Mouse (Mus musculus) embryonic facial prominence, embryonic 15.5 days (tissue): ENCODE data around the gene Slc10a3. TPM values are rescaled to one million over a fixed set of nuclear protein-coding genes. Genes with fewer than 3 reads are reported as not detected.
A peak's percentile ranks its signal among the peaks of the same experiment; 100 is the strongest.

Experiments
- ATAC-seq: fragments of 200-750 bp; cut with Nextera tagmentation; 2 replicates; pipeline ENCODE4 v1.8.0; 2017; ENCODE audit warnings: low read depth, moderate TSS enrichment; ENCODE audit not compliant: insufficient number of reproducible peaks, low FRiP score, low TSS enrichment
- H3K27ac ChIP-seq: fragments of 300-500 bp; sonication (generic); replicated peaks from 2 replicates; pipeline ENCODE4 v1.5.1; 2015; ENCODE audit warnings: mild to moderate bottlenecking, inconsistent platforms
- H3K27me3 ChIP-seq: fragments of 300-500 bp; sonication (generic); 2 replicates; pipeline ENCODE4 v1.6.1; 2015; ENCODE audit warnings: inconsistent platforms
- H3K36me3 ChIP-seq: fragments of 300-500 bp; sonication (generic); 2 replicates; pipeline ENCODE4 v1.6.1; 2015; ENCODE audit warnings: mild to moderate bottlenecking, inconsistent platforms
- H3K4me1 ChIP-seq: fragments of 300-500 bp; sonication (generic); 2 replicates; pipeline ENCODE4 v1.6.1; 2015; ENCODE audit warnings: inconsistent platforms
- H3K4me2 ChIP-seq: fragments of 300-500 bp; sonication (generic); replicated peaks from 2 replicates; pipeline ENCODE4 v1.6.1; 2015; ENCODE audit warnings: mild to moderate bottlenecking, inconsistent platforms
- H3K4me3 ChIP-seq: fragments of 300-500 bp; sonication (generic); replicated peaks from 2 replicates; pipeline ENCODE4 v1.5.1; 2015; ENCODE audit warnings: mild to moderate bottlenecking, inconsistent platforms
- H3K9ac ChIP-seq: fragments of 300-500 bp; sonication (generic); 2 replicates; pipeline ENCODE4 v1.6.1; 2015; ENCODE audit warnings: inconsistent platforms
- H3K9me3 ChIP-seq: fragments of 300-500 bp; sonication (generic); replicated peaks from 2 replicates; pipeline ENCODE4 v1.6.1; 2016; ENCODE audit warnings: inconsistent platforms
- WGBS: fragments of 180-500 bp; shearing (Covaris S2); methylation state at CpG from one replicate; pipeline ENCODE4 v1.1.7; 2015; 5-methylcytosine and 5-hydroxymethylcytosine counted together
- polyA plus RNA-seq: library from polyadenylated mRNA; unstranded; fragments of >200 nt; fragmentation: Nextera tagmentation; extraction: Ambion mirVana; gene quantifications from 2 replicates; pipeline ENCODE4 v1.2.1, GENCODE M21; 2015

Gene Slc10a3
- polyA plus RNA-seq, 1 experiment from 2014 or later, result 20.9 TPM

GRCm38 (mm10) chrX:74353467-74353770 lies 19.7 kb downstream of the Slc10a3 start, which contains the start of gene Lage3:
Gene Lage3 (minus strand): TSS chrX:74353618.
- H3K9ac ChIP-seq, result peak within 1 kb of the TSS; percentile 35
- H3K27me3 ChIP-seq, result no peaks in the 10 kb centered on the region
- peak within 1 kb of the TSS; percentile 22; the same call in 1 of the 2 replicates for H3K27ac ChIP-seq
- H3K4me1 ChIP-seq, result no peaks in the 10 kb centered on the region
- WGBS, result 30% methylated on average over 16 of the region's 22 CpGs
- peak within 1 kb of the TSS; percentile 53 for H3K4me2 ChIP-seq
- no peaks in the 10 kb centered on the region for H3K36me3 ChIP-seq
- ATAC-seq, result peak; percentile 67; the same call in 1 of the 2 replicates
- peak within 1 kb of the TSS; percentile 48 for H3K4me3 ChIP-seq
- no peaks in the 10 kb centered on the region for H3K9me3 ChIP-seq

- H3K27me3 ChIP-seq, result no peaks in the 10 kb centered on the region
- WGBS, result 24% methylated on average over 13 of the region's 13 CpGs
- peak overlapping the region; percentile 35 for H3K9ac ChIP-seq
- no peaks in the 10 kb centered on the region for H3K9me3 ChIP-seq
- H3K27ac ChIP-seq, result peak overlapping the region; percentile 22; the same call in 1 of the 2 replicates
- ATAC-seq, result no peak
- H3K4me2 ChIP-seq, result peak overlapping the region; percentile 53
- no peaks in the 10 kb centered on the region for H3K36me3 ChIP-seq
- peak overlapping the region; percentile 48 for H3K4me3 ChIP-seq
- no peaks in the 10 kb centered on the region for H3K4me1 ChIP-seq
Measured at GRCm38 (mm10) chrX:74352645-74353466, 20.3 kb downstream of the Slc10a3 start.

GRCm38 (mm10) chrX:74330166-74330930 lies 42.8 kb downstream of the Slc10a3 start:
- 27% methylated on average over 2 of the region's 2 CpGs for WGBS
- Histone ChIP-seq H3K9ac (no peak overlapping the region), H3K27ac (peak overlapping the region; percentile 48; the same call in 1 of the 2 replicates), H3K27me3 (no peaks in the 10 kb centered on the region), H3K36me3 (no peaks in the 10 kb centered on the region), H3K4me1 (peaks cover 14% of the 10 kb centered on the region; the same call in 1 of the 2 replicates), H3K9me3 (no peaks in the 10 kb centered on the region), H3K4me3 (peak overlapping the region; percentile 50), H3K4me2 (peak overlapping the region; percentile 56)
- no peak for ATAC-seq

- H3K4me1 ChIP-seq, result peaks cover 14% of the 10 kb centered on the region; the same call in 1 of the 2 replicates
- H3K9me3 ChIP-seq, result no peaks in the 10 kb centered on the region
- no peaks in the 10 kb centered on the region for H3K27me3 ChIP-seq
- H3K4me3 ChIP-seq, result peak overlapping the region; percentile 50
- WGBS, result 24% methylated on average over 10 of the region's 10 CpGs
- H3K36me3 ChIP-seq, result no peaks in the 10 kb centered on the region
- peak overlapping the region; percentile 56 for H3K4me2 ChIP-seq
- peak overlapping the region; percentile 39 for H3K27ac ChIP-seq
- no peak for ATAC-seq
- peak overlapping the region; percentile 23; the same call in 1 of the 2 replicates for H3K9ac ChIP-seq
Measured at GRCm38 (mm10) chrX:74329215-74329671, 43.9 kb downstream of the Slc10a3 start.

- H3K27ac ChIP-seq, result peak within 1 kb of the TSS; percentile 82
- peak within 1 kb of the TSS; percentile 50 for H3K4me3 ChIP-seq
- H3K9ac ChIP-seq, result peak within 1 kb of the TSS; percentile 23; the same call in 1 of the 2 replicates
- ATAC-seq, result peak; percentile 93
- no peaks in the 10 kb centered on the region for H3K27me3 ChIP-seq
- 13% methylated on average over 20 of the region's 30 CpGs for WGBS
- H3K4me1 ChIP-seq, result peaks cover 14% of the 10 kb centered on the region; the same call in 1 of the 2 replicates
- no peaks in the 10 kb centered on the region for H3K36me3 ChIP-seq
- H3K9me3 ChIP-seq, result no peaks in the 10 kb centered on the region
- peak within 1 kb of the TSS; percentile 56 for H3K4me2 ChIP-seq
Measured at GRCm38 (mm10) chrX:74328725-74329161, 44.4 kb downstream of the Slc10a3 start, which contains the start of gene Plxna3. Gene Plxna3 (plus strand): TSS chrX:74329066.

Other genes with a start within 250 kb of the Slc10a3 start
- not detected in 2 replicates for gene Opn1mw, start 245.9 kb downstream of the Slc10a3 start, polyA plus RNA-seq
- gene Mecp2, start 238.0 kb downstream of the Slc10a3 start, polyA plus RNA-seq, result 11.9 and 12.1 TPM in 2 replicates
- gene Tex28, start 205.5 kb downstream of the Slc10a3 start, polyA plus RNA-seq, result not detected in 2 replicates
- not detected in 2 replicates for gene Tktl1, start 196.1 kb downstream of the Slc10a3 start, polyA plus RNA-seq
- 226 and 234 TPM in 2 replicates for gene Flna, start 123.5 kb downstream of the Slc10a3 start, polyA plus RNA-seq
- 26.5 and 28.8 TPM in 2 replicates for gene Emd, start 118.7 kb downstream of the Slc10a3 start, polyA plus RNA-seq
- 678 and 798 TPM in 2 replicates for gene Rpl10, start 102.5 kb downstream of the Slc10a3 start, polyA plus RNA-seq
- gene Taz, start 91.4 kb downstream of the Slc10a3 start, polyA plus RNA-seq, result 98.0 and 103 TPM in 2 replicates
- gene Dnase1l1, start 91.0 kb downstream of the Slc10a3 start, polyA plus RNA-seq, result 16.8 and 20.1 TPM in 2 replicates
- 158 and 160 TPM in 2 replicates for gene Atp6ap1, start 76.3 kb downstream of the Slc10a3 start, polyA plus RNA-seq
- 223 and 260 TPM in 2 replicates for gene Gdi1, start 68.4 kb downstream of the Slc10a3 start, polyA plus RNA-seq
- 66.6 and 68.3 TPM in 2 replicates for gene Fam50a, start 60.3 kb downstream of the Slc10a3 start, polyA plus RNA-seq
- 20.2 and 21.5 TPM in 2 replicates for gene Plxna3, start 44.3 kb downstream of the Slc10a3 start, polyA plus RNA-seq
- gene Lage3, start 19.7 kb downstream of the Slc10a3 start, polyA plus RNA-seq, result 96.2 and 101 TPM in 2 replicates
- gene Ubl4a, start 131 bp downstream of the Slc10a3 start, polyA plus RNA-seq, result 76.4 and 78.5 TPM in 2 replicates
- gene Fam3a, start 19.9 kb upstream of the Slc10a3 start, polyA plus RNA-seq, result 47.4 and 48.2 TPM in 2 replicates
- gene Ikbkg, start 19.9 kb upstream of the Slc10a3 start, polyA plus RNA-seq, result 20.3 and 21.4 TPM in 2 replicates
- gene G6pdx, start 55.8 kb upstream of the Slc10a3 start, polyA plus RNA-seq, result 54.1 and 65.4 TPM in 2 replicates
- gene Gm6880, start 108.0 kb upstream of the Slc10a3 start, polyA plus RNA-seq, result 0.84 TPM in 1 of 2 replicates, not detected in the other
- not detected in 2 replicates for gene Olfr1326-ps1, start 201.5 kb upstream of the Slc10a3 start, polyA plus RNA-seq
- gene Olfr1325, start 219.3 kb upstream of the Slc10a3 start, polyA plus RNA-seq, result 0.17 TPM in 1 of 2 replicates, not detected in the other